Mouse (Mus musculus) hindbrain, embryonic 10.5 days (tissue): ENCODE measurements at regions not wholly inside any gene's neighbourhood (a gene's known extent, or its start where the extent isn't known, plus 50 kb on each side); places are given as distances from the start of the nearest gene placed in this dataset.
"Not testable (repeated sequence)": the region's sequence is repeated elsewhere in the genome, so short reads cannot be mapped to it uniquely, and the experiment has no call there.

Experiments used
- DNase-seq: peaks from one replicate; pipeline ENCODE4 v3.0.0-alpha.2; 2017; ENCODE audit warnings: low spot score
- H3K27ac ChIP-seq: fragments of 300-500 bp; sonication (generic); 2 replicates; pipeline ENCODE4 v1.5.1; 2016; ENCODE audit warnings: mild to moderate bottlenecking, moderate library complexity
- H3K27me3 ChIP-seq: fragments of 300-500 bp; sonication (generic); 2 replicates; pipeline ENCODE4 v1.6.1; 2016; ENCODE audit warnings: mild to moderate bottlenecking; ENCODE audit not compliant: poor library complexity, insufficient read depth, severe bottlenecking
- H3K36me3 ChIP-seq: fragments of 300-500 bp; sonication (generic); 2 replicates; pipeline ENCODE4 v1.6.1; 2016; ENCODE audit warnings: mild to moderate bottlenecking, moderate library complexity
- H3K4me1 ChIP-seq: fragments of 300-500 bp; sonication (generic); replicated peaks from 2 replicates; pipeline ENCODE4 v1.6.1; 2016; ENCODE audit warnings: mild to moderate bottlenecking
- H3K4me3 ChIP-seq: fragments of 300-500 bp; sonication (generic); 2 replicates; pipeline ENCODE4 v1.5.1; 2016; ENCODE audit warnings: mild to moderate bottlenecking, moderate library complexity
- H3K9me3 ChIP-seq: fragments of 300-500 bp; sonication (generic); 2 replicates; pipeline ENCODE4 v1.6.1; 2016; ENCODE audit warnings: mild to moderate bottlenecking, moderate library complexity
- WGBS: fragments of 180-500 bp; shearing (Covaris S2); methylation state at CpG from one replicate; pipeline ENCODE4 v1.1.7; 2016; 5-methylcytosine and 5-hydroxymethylcytosine counted together

- DNase-seq: no peak
- Histone ChIP-seq H3K4me1 (no peaks in the 10 kb centered on the region), H3K4me3 (no peak overlapping the region), H3K9me3 (no peaks in the 10 kb centered on the region), H3K27ac (no peak overlapping the region), H3K36me3 (no peaks in the 10 kb centered on the region), H3K27me3 (no peaks in the 10 kb centered on the region)
- 72% methylated on average over 2 of the region's 2 CpGs for WGBS
Measured at GRCm38 (mm10) chr14:74250021-74250420, 390.6 kb upstream of the Htr2a start.

GRCm38 (mm10) chr14:74252189-74253145 is 388.2 kb upstream of the Htr2a start:
- Histone ChIP-seq H3K27me3 (no peaks in the 10 kb centered on the region), H3K4me1 (no peaks in the 10 kb centered on the region), H3K27ac (no peak overlapping the region), H3K36me3 (no peaks in the 10 kb centered on the region), H3K9me3 (no peaks in the 10 kb centered on the region), H3K4me3 (no peak overlapping the region)
- no peak for DNase-seq
- WGBS: 71% methylated on average over 10 of the region's 10 CpGs

- no peak overlapping the region for H3K27ac ChIP-seq
- no peaks in the 10 kb centered on the region for H3K9me3 ChIP-seq
- no peak for DNase-seq
- no peaks in the 10 kb centered on the region for H3K4me1 ChIP-seq
- no peak overlapping the region for H3K4me3 ChIP-seq
- H3K36me3 ChIP-seq: no peaks in the 10 kb centered on the region
- H3K27me3 ChIP-seq: no peaks in the 10 kb centered on the region
Measured at GRCm38 (mm10) chr14:74255000-74255399, 385.6 kb upstream of the Htr2a start.

GRCm38 (mm10) chr14:74259437-74259836 is 381.2 kb upstream of the Htr2a start:
- no peak for DNase-seq
- Histone ChIP-seq H3K4me3 (no peak overlapping the region), H3K36me3 (no peaks in the 10 kb centered on the region), H3K4me1 (no peaks in the 10 kb centered on the region), H3K9me3 (no peaks in the 10 kb centered on the region), H3K27ac (no peak overlapping the region), H3K27me3 (no peaks in the 10 kb centered on the region)

- no peaks in the 10 kb centered on the region for H3K4me1 ChIP-seq
- H3K36me3 ChIP-seq: no peaks in the 10 kb centered on the region
- H3K4me3 ChIP-seq: no peak overlapping the region
- H3K27ac ChIP-seq: no peak overlapping the region
- H3K27me3 ChIP-seq: no peaks in the 10 kb centered on the region
- H3K9me3 ChIP-seq: no peaks in the 10 kb centered on the region
- no peak for DNase-seq
- WGBS: 78% methylated on average over 1 of the region's 1 CpGs
Measured at GRCm38 (mm10) chr14:74267086-74267485, 373.6 kb upstream of the Htr2a start.

GRCm38 (mm10) chr14:74294560-74294959 is 346.1 kb upstream of the Htr2a start:
- Histone ChIP-seq H3K36me3 (no peaks in the 10 kb centered on the region), H3K27me3 (no peaks in the 10 kb centered on the region), H3K9me3 (no peaks in the 10 kb centered on the region), H3K4me3 (no peak overlapping the region), H3K4me1 (no peaks in the 10 kb centered on the region), H3K27ac (no peak overlapping the region)
- DNase-seq: no peak
- 90% methylated on average over 3 of the region's 3 CpGs for WGBS

- Histone ChIP-seq H3K4me3 (no peak overlapping the region), H3K27me3 (no peaks in the 10 kb centered on the region), H3K27ac (no peak overlapping the region), H3K36me3 (no peaks in the 10 kb centered on the region), H3K4me1 (no peaks in the 10 kb centered on the region), H3K9me3 (no peaks in the 10 kb centered on the region)
- WGBS: 82% methylated on average over 3 of the region's 3 CpGs
- no peak for DNase-seq
Measured at GRCm38 (mm10) chr14:74304483-74304882, 336.2 kb upstream of the Htr2a start.

GRCm38 (mm10) chr14:74306717-74307307 is 333.8 kb upstream of the Htr2a start:
- Histone ChIP-seq H3K9me3 (no peaks in the 10 kb centered on the region), H3K4me3 (no peak overlapping the region), H3K36me3 (no peaks in the 10 kb centered on the region), H3K27me3 (no peaks in the 10 kb centered on the region), H3K4me1 (no peaks in the 10 kb centered on the region), H3K27ac (no peak overlapping the region)
- DNase-seq: no peak
- 92% methylated on average over 16 of the region's 16 CpGs for WGBS

- 83% methylated on average over 2 of the region's 2 CpGs for WGBS
Measured at GRCm38 (mm10) chr14:74309451-74309850, 331.2 kb upstream of the Htr2a start.

GRCm38 (mm10) chr14:74327291-74327690 is 313.3 kb upstream of the Htr2a start:
- 93% methylated on average over 1 of the region's 1 CpGs for WGBS
- H3K36me3 ChIP-seq: no peaks in the 10 kb centered on the region

More at GRCm38 (mm10) chr14:74309451-74309850, 331.2 kb upstream of the Htr2a start:
- not testable (repeated sequence) for H3K4me3 ChIP-seq, H3K9me3 ChIP-seq, H3K27me3 ChIP-seq, H3K4me1 ChIP-seq, H3K36me3 ChIP-seq, DNase-seq, H3K27ac ChIP-seq

GRCm38 (mm10) chr14:74350751-74351150 is 289.9 kb upstream of the Htr2a start:
- no peak for DNase-seq
- H3K4me3 ChIP-seq: no peak overlapping the region
- H3K27ac ChIP-seq: no peak overlapping the region
- H3K9me3 ChIP-seq: no peaks in the 10 kb centered on the region
- peaks cover 11% of the 10 kb centered on the region; the same call in 1 of the 2 replicates for H3K4me1 ChIP-seq
- no peaks in the 10 kb centered on the region for H3K36me3 ChIP-seq
- no peaks in the 10 kb centered on the region for H3K27me3 ChIP-seq

More at GRCm38 (mm10) chr14:74327291-74327690, 313.3 kb upstream of the Htr2a start:
- H3K27me3 ChIP-seq: no peaks in the 10 kb centered on the region
- no peak for DNase-seq
- H3K27ac ChIP-seq: no peak overlapping the region
- H3K4me1 ChIP-seq: no peaks in the 10 kb centered on the region
- H3K4me3 ChIP-seq: no peak overlapping the region
- H3K9me3 ChIP-seq: no peaks in the 10 kb centered on the region

- WGBS: 33% methylated on average over 1 of the region's 1 CpGs
- H3K27me3 ChIP-seq: no peaks in the 10 kb centered on the region
- DNase-seq: no peak
- H3K4me1 ChIP-seq: peaks cover 11% of the 10 kb centered on the region; the same call in 1 of the 2 replicates
- no peaks in the 10 kb centered on the region for H3K36me3 ChIP-seq
- no peaks in the 10 kb centered on the region for H3K9me3 ChIP-seq
- H3K27ac ChIP-seq: no peak overlapping the region
- H3K4me3 ChIP-seq: no peak overlapping the region
Measured at GRCm38 (mm10) chr14:74352286-74352685, 288.4 kb upstream of the Htr2a start.

GRCm38 (mm10) chr14:74358730-74359444 is 281.8 kb upstream of the Htr2a start:
- Histone ChIP-seq H3K4me3 (no peak overlapping the region), H3K27me3 (no peaks in the 10 kb centered on the region), H3K36me3 (no peaks in the 10 kb centered on the region), H3K4me1 (peaks cover 7% of the 10 kb centered on the region), H3K9me3 (no peaks in the 10 kb centered on the region), H3K27ac (no peak overlapping the region)
- DNase-seq: no peak
- 84% methylated on average over 5 of the region's 5 CpGs for WGBS
